Mouse (Mus musculus) G1E (cell line): ENCODE data around the gene Rpl31.

Source experiments
- CTCF ChIP-seq: IDR thresholded peaks from 2 replicates; pipeline ENCODE4 v1.5.1; 2012; ENCODE audit warnings: low read depth, low read length, inconsistent platforms, mixed read lengths
- GATA1 ChIP-seq: IDR thresholded peaks from 2 replicates; pipeline ENCODE4 v1.6.1; 2012; ENCODE audit warnings: borderline replicate concordance, low read length, inconsistent platforms, mixed read lengths
- POLR2AphosphoS5 ChIP-seq: IDR thresholded peaks from 2 replicates; pipeline ENCODE4 v1.6.1; 2012; ENCODE audit warnings: low read depth, low read length, inconsistent platforms; ENCODE audit not compliant: insufficient replicate concordance
- TAL1 ChIP-seq: conservative IDR thresholded peaks from 2 replicates; pipeline ENCODE4 v1.6.1; 2012; ENCODE audit warnings: low read depth, low read length, inconsistent platforms, mixed read lengths

DNA sequence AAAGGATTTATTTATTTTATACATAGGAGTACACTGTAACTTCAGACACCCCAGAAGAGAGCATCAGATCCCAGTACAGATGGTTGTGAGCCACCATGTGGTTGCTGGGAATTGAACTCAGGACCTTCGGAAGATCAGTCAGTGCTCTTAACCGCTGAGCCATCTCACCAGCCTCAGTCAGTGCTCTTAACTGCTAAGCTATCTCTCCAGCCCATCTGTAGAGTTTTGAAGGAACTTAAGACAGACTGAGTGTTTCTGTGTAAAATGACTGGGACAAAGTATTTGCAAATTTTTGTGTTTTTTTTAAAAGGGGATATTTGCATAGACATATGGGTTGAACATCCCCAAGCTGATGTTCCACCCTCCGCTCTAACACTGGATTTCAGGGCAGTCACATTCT lies 32.5 kb downstream of the Rpl31 start:
- no peak for TF ChIP-seq CTCF
- TF ChIP-seq GATA1: no peak
- TF ChIP-seq TAL1: no peak
- TF ChIP-seq POLR2AphosphoS5: no peak
